In the genomic region with DNA sequence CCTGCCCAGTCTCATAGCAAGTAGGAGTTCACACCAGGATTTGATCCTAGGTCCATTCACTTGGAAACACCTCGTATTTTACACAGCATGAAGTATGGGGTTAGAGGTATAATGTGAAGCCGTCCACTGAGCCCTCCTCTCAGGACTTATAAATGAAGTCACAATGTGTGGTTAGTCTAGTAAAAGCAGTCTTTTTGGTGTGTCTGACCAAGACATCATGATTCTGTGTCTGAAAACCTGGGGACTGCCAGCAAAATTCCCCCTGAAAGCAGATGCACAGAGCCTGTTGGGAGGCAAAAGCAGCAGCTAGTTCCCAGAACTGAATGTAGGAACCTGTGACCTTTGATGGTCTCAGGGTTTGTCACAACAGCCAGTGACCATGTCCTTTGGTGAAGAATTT, we compare ENCODE assay signal across 36 mouse cellular contexts.
"Had no signal": no experiment of that assay in that cellular context is flagged by ENCODE, and none has a peak within 500 bp of the region (broad histone marks: within the 10 kb centered on the region; RNA-seq: fewer than 3 reads in every experiment).

No protein-coding gene starts in this region.

- H3K36me3 ChIP-seq: heart, embryonic 10.5 days; heart, embryonic 12.5 days; heart, embryonic 13.5 days; heart, embryonic 15.5 days; hindbrain, embryonic 10.5 days; hindbrain, embryonic 12.5 days; hindbrain, embryonic 13.5 days; hindbrain, embryonic 15.5 days; intestine, embryonic 15.5 days; kidney, embryonic 15.5 days had no signal

- H3K4me2 ChIP-seq: heart, embryonic 11.5 days; heart, embryonic 12.5 days; heart, embryonic 13.5 days; heart, embryonic 15.5 days; hindbrain, embryonic 12.5 days; hindbrain, embryonic 13.5 days; hindbrain, embryonic 14.5 days; hindbrain, embryonic 15.5 days; intestine, embryonic 15.5 days; kidney, embryonic 15.5 days had no signal

- H3K27ac ChIP-seq: heart, embryonic 10.5 days; heart, embryonic 13.5 days; heart, embryonic 15.5 days; hindbrain, embryonic 10.5 days; hindbrain, embryonic 12.5 days; hindbrain, embryonic 13.5 days; hindbrain, embryonic 14.5 days; hindbrain, embryonic 15.5 days; hindbrain, postnatal 0 days; intestine, embryonic 15.5 days; kidney, embryonic 15.5 days; kidney, postnatal 0 days; layer of hippocampus, adult 2 months; left cerebral cortex, adult 2 months had no signal

- H3K9ac ChIP-seq: heart, embryonic 12.5 days; heart, embryonic 13.5 days; heart, embryonic 15.5 days; hindbrain, embryonic 12.5 days; hindbrain, embryonic 13.5 days; hindbrain, embryonic 14.5 days; hindbrain, embryonic 15.5 days; intestine, embryonic 15.5 days; kidney, embryonic 15.5 days had no signal

- ATAC-seq: hindbrain, embryonic 16.5 days; hindbrain, postnatal 0 days; inflammation-experienced regulatory T-cells, adult 6 months; intestine, embryonic 15.5 days; intestine, embryonic 16.5 days; intestine, postnatal 0 days had no signal

- H3K4me1 ChIP-seq: heart, embryonic 12.5 days; heart, embryonic 13.5 days; heart, embryonic 15.5 days; hindbrain, embryonic 13.5 days; hindbrain, embryonic 15.5 days; intestine, embryonic 15.5 days had no signal

- H3K27me3 ChIP-seq: heart, embryonic 15.5 days; hindbrain, embryonic 15.5 days; intestine, embryonic 15.5 days; kidney, embryonic 15.5 days had no signal

- H3K9me3 ChIP-seq: heart, embryonic 10.5 days; heart, embryonic 12.5 days; heart, embryonic 13.5 days; heart, embryonic 15.5 days; hindbrain, embryonic 12.5 days; hindbrain, embryonic 13.5 days; hindbrain, embryonic 15.5 days; intestine, embryonic 15.5 days; kidney, embryonic 15.5 days had no signal

- H3K4me3 ChIP-seq: heart, embryonic 10.5 days; heart, embryonic 12.5 days; heart, embryonic 13.5 days; heart, embryonic 15.5 days; hindbrain, embryonic 10.5 days; hindbrain, embryonic 12.5 days; hindbrain, embryonic 13.5 days; hindbrain, embryonic 15.5 days; intestine, embryonic 15.5 days; kidney, embryonic 15.5 days; layer of hippocampus, adult 2 months; left cerebral cortex, adult 2 months had no signal

- DNase-seq: heart, postnatal 10 days; heart, postnatal 14 days; heart, postnatal 36 days; heart, postnatal 4 days; kidney, adult 11 months; kidney, adult 18-20 months; kidney, adult 2 months; kidney, adult 8-10 months; kidney, adult 9 months; kidney, postnatal 10 days; kidney, postnatal 14 days; kidney, postnatal 25 days; kidney, postnatal 36 days; kidney, postnatal 4 days; layer of hippocampus, adult 9-11 months; layer of hippocampus, postnatal 36 days had no signal
